In the genomic region with DNA sequence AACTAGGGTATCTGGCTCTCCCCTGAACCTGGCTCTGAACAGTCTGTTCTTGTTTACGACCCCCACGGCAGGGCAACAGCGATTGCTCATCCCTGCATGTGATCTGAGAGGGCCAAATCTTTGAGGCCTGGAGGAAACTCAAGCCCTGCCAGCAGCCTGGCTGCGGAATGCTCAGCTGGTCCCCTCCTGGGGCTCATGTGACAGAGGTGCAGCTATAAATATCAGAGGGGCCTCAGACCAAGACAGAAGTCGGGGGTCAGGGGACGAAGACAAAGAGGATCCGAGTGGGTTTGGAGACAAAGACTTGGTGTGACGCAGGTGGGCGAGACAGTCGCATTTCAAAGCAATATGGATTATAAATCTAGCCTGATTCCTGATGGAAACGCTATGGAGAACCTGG, we compare ENCODE assay signal across 13 mouse cellular contexts. TPM values are rescaled to one million over a fixed set of nuclear protein-coding genes. Genes with fewer than 3 reads are reported as not detected.
DNase-seq lines count a peak whose midpoint lies in the region; ATAC-seq lines count a peak whose summit lies in the region.
"Had no signal": no experiment of that assay in that cellular context is flagged by ENCODE, and none has a peak within 500 bp of the region (broad histone marks: within the 10 kb centered on the region; RNA-seq: fewer than 3 reads in every experiment).

Trim63 (plus strand) TSS at position 245 of the 400 bp plus-strand sequence.

- 23% methylated on average over 11 of the region's 11 CpGs for WGBS in heart, embryonic 16.5 days
- WGBS in neural tube, embryonic 13.5 days = 12% methylated on average over 11 of the region's 11 CpGs

- peaks cover 7% of the 10 kb centered on the region; the same call in 1 of the 2 replicates for H3K36me3 ChIP-seq in heart, embryonic 16.5 days (ENCODE audit: control insufficient read depth, insufficient read depth)
- H3K36me3 ChIP-seq in neural tube, embryonic 13.5 days = no peaks in the 10 kb centered on the region
- H3K36me3 ChIP-seq: lung, embryonic 15.5 days had no signal

- peaks cover 4% of the 10 kb centered on the region for H3K9me3 ChIP-seq in heart, embryonic 16.5 days (replicated peaks; ENCODE audit: control insufficient read depth, low read length)
- H3K9me3 ChIP-seq in neural tube, embryonic 13.5 days = peaks cover 4% of the 10 kb centered on the region; the same call in 1 of the 2 replicates
- H3K9me3 ChIP-seq: lung, embryonic 15.5 days had no signal

- ATAC-seq in heart, embryonic 16.5 days (replicated peaks; ENCODE audit: extremely low read depth, insufficient read depth, low FRiP score) = peak; percentile 78
- ATAC-seq in neural tube, embryonic 13.5 days (ENCODE audit: low read depth) = peak; percentile 36; the same call in 1 of the 2 replicates

- peak within 1 kb of the TSS; percentile 96 for H3K27ac ChIP-seq in heart, embryonic 16.5 days (ENCODE audit: low read length)
- H3K27ac ChIP-seq in neural tube, embryonic 13.5 days (replicated peaks) = 0 out of 2 replicates have a peak within 1 kb of the TSS, but pooled peaks have one; percentile 35
- H3K27ac ChIP-seq: lung, embryonic 15.5 days had no signal

- peak within 1 kb of the TSS; percentile 59 for H3K4me3 ChIP-seq in heart, embryonic 16.5 days (ENCODE audit: low read length)
- no peak within 1 kb of the TSS for H3K4me3 ChIP-seq in neural tube, embryonic 13.5 days
- H3K4me3 ChIP-seq: lung, embryonic 15.5 days had no signal

- H3K4me2 ChIP-seq in heart, embryonic 16.5 days (ENCODE audit: low read depth, low read length) = peak within 1 kb of the TSS; percentile 71
- 0 out of 2 replicates have a peak within 1 kb of the TSS, but pooled peaks have one; percentile 4 for H3K4me2 ChIP-seq in neural tube, embryonic 13.5 days
- H3K4me2 ChIP-seq: lung, embryonic 15.5 days had no signal

- intact Hi-C loops in left cerebral cortex, postnatal 4 days (cut with DNase I) = no loop called here
- intact Hi-C loops in left cerebral cortex, postnatal 14 days (cut with DNase I) = no loop called here

- peaks cover 29% of the 10 kb centered on the region for H3K4me1 ChIP-seq in heart, embryonic 16.5 days (ENCODE audit: control insufficient read depth, insufficient read depth, low read length)
- peaks cover 13% of the 10 kb centered on the region for H3K4me1 ChIP-seq in neural tube, embryonic 13.5 days (replicated peaks)
- H3K4me1 ChIP-seq: lung, embryonic 15.5 days had no signal

- peak; percentile 24 for DNase-seq in left cerebral cortex, postnatal 4 days
- no peak for DNase-seq in left cerebral cortex, postnatal 14 days (ENCODE audit: low spot score in 2 of 2)
- peak; percentile 56 for DNase-seq in gastrocnemius, postnatal 10 days
- no peak for DNase-seq in liver
- no peak for DNase-seq in ovary, postnatal 10 days (ENCODE audit: low spot score)
- no peak for DNase-seq in retina, embryonic 14.5 days (ENCODE audit: low spot score)
- DNase-seq: adrenal gland, adult 8-10 months; cerebellum, adult 18-20 months; midbrain, embryonic 14.5 days had no signal

- H3K27me3 ChIP-seq in heart, embryonic 16.5 days (ENCODE audit: control insufficient read depth, insufficient read depth, low read length) = no peaks in the 10 kb centered on the region
- no peaks in the 10 kb centered on the region for H3K27me3 ChIP-seq in neural tube, embryonic 13.5 days
- H3K27me3 ChIP-seq: CH12.LX; lung, embryonic 15.5 days had no signal

- peak within 1 kb of the TSS; percentile 78 for H3K9ac ChIP-seq in heart, embryonic 16.5 days (ENCODE audit: low read length)
- no peak within 1 kb of the TSS for H3K9ac ChIP-seq in neural tube, embryonic 13.5 days
- H3K9ac ChIP-seq: lung, embryonic 15.5 days had no signal

RNA-seq across cellular contexts. Expression of gene Trim63, which starts in this region (rescaled TPM):
- under 1 TPM; 0.44 to 0.46 TPM for total RNA-seq in left cerebral cortex, postnatal 4 days (2021)
- total RNA-seq in left cerebral cortex, postnatal 14 days (2021) = under 1 TPM; 0.40 to 0.86 TPM
- 100 to 1,000 TPM in 1 of 2 experiments, 10 to 100 TPM in 1; 78.5 to 107 TPM for total RNA-seq in gastrocnemius, postnatal 10 days (2021)
- polyA plus RNA-seq in heart, embryonic 16.5 days (2015; fragmentation: Nextera tagmentation; extraction: Ambion mirVana) = 175 and 177 TPM in 2 replicates
- polyA plus RNA-seq in neural tube, embryonic 13.5 days (2015; fragmentation: Nextera tagmentation; extraction: Ambion mirVana) = 0.88 and 1.6 TPM in 2 replicates
- total RNA-seq: adrenal gland, adult 8-10 months had no signal

Comparison
In these comparisons a context has a peak if more than half of its experiments do, and no peak if none do; other contexts are left out.
1. RNA of gene Trim63 (total RNA-seq): 78.5 to 107 TPM in gastrocnemius, postnatal 10 days; 0.40 to 0.86 TPM in left cerebral cortex, postnatal 14 days and 0.44 to 0.46 TPM in left cerebral cortex, postnatal 4 days; every median in the first group is over 10 times any median in the second.
2. RNA of gene Trim63 (polyA plus RNA-seq): 175 to 177 TPM in heart, embryonic 16.5 days; 0.88 to 1.6 TPM in neural tube, embryonic 13.5 days; every median in the first group is over 10 times any median in the second.
3. Peak in DNase-seq in left cerebral cortex, postnatal 4 days; RNA of the gene not detected or under 1 TPM.